Mouse (Mus musculus) layer of hippocampus, adult 6 months (tissue): ENCODE results near the gene Kcna1. TPM values are rescaled to one million over a fixed set of nuclear protein-coding genes. Genes with fewer than 3 reads are reported as not detected.

Source experiments
- long read RNA-seq, 2 experiments: library from polyadenylated mRNA; unstranded; transcript quantifications; one replicate each; pipeline ENCODE4 v2.0.0; 2019 to 2020
- polyA plus RNA-seq: library from polyadenylated mRNA; unstranded; fragments of <200 nt; fragmentation: Nextera tagmentation; gene quantifications from 2 replicates; pipeline ENCODE4 v1.2.3, GENCODE M21; 2021

The Kcna1 gene
- 17.6 and 19.7 TPM in 2 replicates for polyA plus RNA-seq
- long read RNA-seq, experiment 1, full-length matches to known transcripts = 36 of 42 reads
- long read RNA-seq, experiment 1, partial matches to known transcripts = 0 of 42 reads
- long read RNA-seq, experiment 1, other reads (novel, unspliced or antisense) = 6 of 42 reads
- long read RNA-seq, experiment 2, full-length matches to known transcripts = 552 of 668 reads
- long read RNA-seq, experiment 2, partial matches to known transcripts = 0 of 668 reads
- long read RNA-seq, experiment 2, other reads (novel, unspliced or antisense) = 116 of 668 reads

GRCm38 (mm10) chr6:126646381-126646780 is at the start of gene Kcna1:
TSS of gene Kcna1 (minus strand) at chr6:126646384.

Other genes starting within 250 kb of the Kcna1 start
- gene Kcna5, start 111.0 kb downstream of the Kcna1 start, polyA plus RNA-seq = 0.14 and 0.16 TPM in 2 replicates
- gene Kcna6, start 94.3 kb upstream of the Kcna1 start, polyA plus RNA-seq = 12.5 and 12.8 TPM in 2 replicates
- 209 and 212 TPM in 2 replicates for gene Ndufa9, start 202.8 kb upstream of the Kcna1 start, polyA plus RNA-seq
- gene Akap3, start 206.7 kb upstream of the Kcna1 start, polyA plus RNA-seq = 0.06 and 0.13 TPM in 2 replicates